Mouse (Mus musculus): ENCODE data around the gene Abca16. TPM values are rescaled to one million over a fixed set of nuclear protein-coding genes. Genes with fewer than 3 reads are reported as not detected.

Abca16 gene
- not detected for total RNA-seq (2023)

GRCm38 (mm10) chr7:120409447-120409846 is at the start of gene Abca16:
Abca16 (plus strand) TSS chr7:120409647.

Other genes starting within 250 kb of the Abca16 start
- not detected for gene Anks4b, start 235.8 kb upstream of the Abca16 start, total RNA-seq (2023)
- gene Crym, start 207.5 kb upstream of the Abca16 start, total RNA-seq (2023) = not detected
- not detected for gene Abca14, start 205.7 kb upstream of the Abca16 start, total RNA-seq (2023)
- not detected for gene Abca15, start 81.0 kb upstream of the Abca16 start, total RNA-seq (2023)
- gene Uqcrc2, start 225.5 kb downstream of the Abca16 start, total RNA-seq (2023) = 100 to 1,000 TPM in 1 of 2 experiments, 10 to 100 TPM in 1; 96.5 to 110 TPM

All from T-cell, adult 66 days (primary cell).